Mouse (Mus musculus) heart, adult 2 months (tissue): ENCODE results near the gene Tomm40. TPM values are rescaled to one million over a fixed set of nuclear protein-coding genes. Genes with fewer than 3 reads are reported as not detected.

ENCODE experiments used
- DNase-seq, 2 experiments: peaks; one replicate each; pipeline ENCODE4 v3.0.0; 2021
- H3K27ac ChIP-seq: fragments of 200-600 bp; 2 replicates; pipeline ENCODE4 v1.8.1; 2022
- H3K27me3 ChIP-seq: fragments of 200-500 bp; 2 replicates; pipeline ENCODE4 v1.6.1; 2012; ENCODE audit warnings: mild to moderate bottlenecking, low read length, inconsistent platforms, mixed read lengths; ENCODE audit not compliant: control insufficient read depth, insufficient read depth
- H3K36me3 ChIP-seq: fragments of 200-500 bp; 2 replicates; pipeline ENCODE4 v1.6.1; 2012; ENCODE audit warnings: low read length, inconsistent platforms; ENCODE audit not compliant: control insufficient read depth, insufficient read depth
- H3K4me1 ChIP-seq: fragments of 200-500 bp; 2 replicates; pipeline ENCODE4 v1.6.1; 2011; ENCODE audit warnings: low read length; ENCODE audit not compliant: control insufficient read depth, insufficient read depth
- H3K4me3 ChIP-seq: fragments of 200-600 bp; 2 replicates; pipeline ENCODE4 v1.8.1; 2022
- H3K79me2 ChIP-seq: fragments of 200-500 bp; replicated peaks from 2 replicates; pipeline ENCODE4 v1.6.1; 2012; ENCODE audit warnings: mild to moderate bottlenecking, inconsistent platforms, low read length, moderate library complexity, mixed read lengths; ENCODE audit not compliant: control insufficient read depth, insufficient read depth
- H3K9ac ChIP-seq: fragments of 200-500 bp; 2 replicates; pipeline ENCODE4 v1.6.1; 2012; ENCODE audit warnings: low read depth, mild to moderate bottlenecking, control low read depth, inconsistent platforms, low read length, mixed read lengths
- CTCF ChIP-seq: fragments of 200-600 bp; IDR thresholded peaks from 2 replicates; pipeline ENCODE4 v1.8.1; 2022; ENCODE audit warnings: antibody characterized with exemption, mild to moderate bottlenecking, moderate library complexity
- EP300 ChIP-seq: fragments of 200-500 bp; IDR thresholded peaks from 2 replicates; pipeline ENCODE4 v1.6.1; 2011; ENCODE audit warnings: low read depth, low read length, control low read depth; ENCODE audit not compliant: insufficient read depth
- POLR2A ChIP-seq: fragments of 200-500 bp; IDR thresholded peaks from 2 replicates; pipeline ENCODE4 v1.6.1; 2011; ENCODE audit warnings: mild to moderate bottlenecking, low read depth, low read length, control low read depth; ENCODE audit not compliant: insufficient read depth
- WGBS: fragments of 180-500 bp; shearing (Covaris S2); methylation state at CpG from one replicate; pipeline ENCODE4 v1.1.7; 2018; 5-methylcytosine and 5-hydroxymethylcytosine counted together
- intact Hi-C: fragments of 180-260 bp; cut with DNase I; formaldehyde crosslinking; loops from one replicate; pipeline ENCODE4 v1.15.1; 2025
- polyA plus RNA-seq: library from polyadenylated mRNA; depleted of rRNA; stranded (reverse); fragments of >200 nt; gene quantifications from 2 replicates; pipeline ENCODE4 v1.2.3, GENCODE M21; 2012
- total RNA-seq, 2 experiments: library from RNA; stranded (reverse); gene quantifications; 2 replicates each; pipeline ENCODE4 v1.2.3; 2021

Gene Tomm40
- total and polyA plus RNA-seq, 3 experiments = 91.2 to 98.2 (median 92.7) TPM

GRCm38 (mm10) chr7:19747420-19748218 lies 32.4 kb upstream of the Tomm40 start:
- Histone ChIP-seq H3K27ac (peak overlapping the region; percentile 73), H3K27me3 (no peaks in the 10 kb centered on the region), H3K36me3 (peaks cover 3% of the 10 kb centered on the region; the same call in 1 of the 2 replicates), H3K9ac (peak overlapping the region; percentile 13; the same call in 1 of the 2 replicates), H3K4me1 (peaks cover 18% of the 10 kb centered on the region), H3K79me2 (no peaks in the 10 kb centered on the region; the same call in 1 of the 2 replicates), H3K4me3 (peak overlapping the region; percentile 78)
- TF ChIP-seq EP300 = no peak
- no peak for TF ChIP-seq POLR2A
- no peak for TF ChIP-seq CTCF
- WGBS = 18% methylated on average over 25 of the region's 25 CpGs
- DNase-seq = peak in 1 of 2 experiments; percentile 35
- intact Hi-C loops = no loop called here

- Histone ChIP-seq H3K4me3 (no peak overlapping the region), H3K27ac (no peak overlapping the region; the same call in 1 of the 2 replicates), H3K36me3 (peaks cover 3% of the 10 kb centered on the region; the same call in 1 of the 2 replicates), H3K9ac (no peak overlapping the region), H3K79me2 (no peaks in the 10 kb centered on the region; the same call in 1 of the 2 replicates), H3K4me1 (peaks cover 18% of the 10 kb centered on the region), H3K27me3 (no peaks in the 10 kb centered on the region)
- WGBS = 50% methylated on average over 6 of the region's 6 CpGs
- intact Hi-C loops = no loop called here
- TF ChIP-seq CTCF = no peak
- TF ChIP-seq POLR2A = no peak
- TF ChIP-seq EP300 = no peak
- DNase-seq = peak in 1 of 2 experiments; percentile 35
Measured at GRCm38 (mm10) chr7:19746426-19747201, 31.4 kb upstream of the Tomm40 start.

- H3K4me1 ChIP-seq = peaks cover 18% of the 10 kb centered on the region
- DNase-seq = no peak
- H3K36me3 ChIP-seq = peaks cover 3% of the 10 kb centered on the region; the same call in 1 of the 2 replicates
- no peak overlapping the region for H3K4me3 ChIP-seq
- no peak overlapping the region for H3K9ac ChIP-seq
- peak overlapping the region; percentile 41; the same call in 1 of the 2 replicates for H3K27ac ChIP-seq
- intact Hi-C loops = no loop called here
- 64% methylated on average over 10 of the region's 10 CpGs for WGBS
- no peaks in the 10 kb centered on the region; the same call in 1 of the 2 replicates for H3K79me2 ChIP-seq
- TF ChIP-seq POLR2A = no peak
- TF ChIP-seq EP300 = no peak
- TF ChIP-seq CTCF = no peak
- no peaks in the 10 kb centered on the region for H3K27me3 ChIP-seq
Measured at GRCm38 (mm10) chr7:19745971-19746370, 30.7 kb upstream of the Tomm40 start.

GRCm38 (mm10) chr7:19744590-19745385 lies 29.6 kb upstream of the Tomm40 start:
- peaks cover 10% of the 10 kb centered on the region for H3K4me1 ChIP-seq
- H3K27ac ChIP-seq = peak overlapping the region; percentile 71
- H3K27me3 ChIP-seq = no peaks in the 10 kb centered on the region
- TF ChIP-seq CTCF (peak; percentile 18; the same call in 1 of the 2 replicates), POLR2A (peak; percentile 82), EP300 (peak; percentile 83)
- H3K4me3 ChIP-seq = peak overlapping the region; percentile 27; the same call in 1 of the 2 replicates
- intact Hi-C loops = loop anchor here (1.0 kb wide), 1 partner anchor 75 kb away; no protein-coding TSS in a partner anchor
- DNase-seq = peak; percentile 69 to 82
- WGBS = 7% methylated on average over 14 of the region's 14 CpGs
- H3K9ac ChIP-seq = peak overlapping the region; percentile 21
- H3K79me2 ChIP-seq = no peaks in the 10 kb centered on the region; the same call in 1 of the 2 replicates
- H3K36me3 ChIP-seq = no peaks in the 10 kb centered on the region

- WGBS = 82% methylated on average over 6 of the region's 6 CpGs
Measured at GRCm38 (mm10) chr7:19743791-19744190, 28.6 kb upstream of the Tomm40 start.

More at GRCm38 (mm10) chr7:19743791-19744190, 28.6 kb upstream of the Tomm40 start:
- no peaks in the 10 kb centered on the region; the same call in 1 of the 2 replicates for H3K79me2 ChIP-seq
- no peak overlapping the region for H3K9ac ChIP-seq
- H3K4me1 ChIP-seq = peaks cover 10% of the 10 kb centered on the region
- no peak overlapping the region for H3K4me3 ChIP-seq
- H3K27me3 ChIP-seq = no peaks in the 10 kb centered on the region
- TF ChIP-seq POLR2A (no peak), CTCF (no peak), EP300 (no peak)
- intact Hi-C loops = loop anchor here (1.0 to 2.0 kb wide), 2 partner anchors 19 to 74 kb away; no protein-coding TSS in a partner anchor
- no peak for DNase-seq
- H3K27ac ChIP-seq = peak overlapping the region; percentile 71
- H3K36me3 ChIP-seq = no peaks in the 10 kb centered on the region
